Mouse (Mus musculus): ENCODE data around the gene Ptprh. TPM values are rescaled to one million over a fixed set of nuclear protein-coding genes. Genes with fewer than 3 reads are reported as not detected.
"Not testable (repeated sequence)": the region's sequence is repeated elsewhere in the genome, so short reads cannot be mapped to it uniquely, and the experiment has no call there.

The Ptprh gene
- polyA plus RNA-seq, 2 experiments: not detected

- Histone ChIP-seq H3K27me3 (ENCODE audit: control insufficient read depth, insufficient read depth, low read length) (no peaks in the 10 kb centered on the region), H3K4me3 (ENCODE audit: insufficient read depth in 1 of 2, low read depth in 2 of 2, low read length in 2 of 2) (no peak overlapping the region), H3K9me3 (ENCODE audit: control insufficient read depth, low read length) (no peaks in the 10 kb centered on the region), H3K36me3 (replicated peaks; ENCODE audit: control insufficient read depth, insufficient read depth, low read depth) (no peaks in the 10 kb centered on the region), H3K4me2 (ENCODE audit: low read depth) (no peak overlapping the region), H3K27ac (no peak overlapping the region), H3K9ac (replicated peaks) (no peak overlapping the region), H3K4me1 (replicated peaks; ENCODE audit: control insufficient read depth in 2 of 2, insufficient read depth in 2 of 2, low read length in 1 of 2) (peaks cover 11 to 12% of the 10 kb centered on the region in 2 experiments)
- TF ChIP-seq EP300 (IDR thresholded peaks at IDR 0.05; ENCODE audit: low read depth) (no peak), CTCF (IDR thresholded peaks at IDR 0.05; ENCODE audit: low read depth) (no peak)
- 56% methylated on average over 8 of the region's 8 CpGs for WGBS (ENCODE audit: insufficient replicate concordance)
- no peak for ATAC-seq (ENCODE audit: insufficient read depth)
- DNase-seq (ENCODE audit: low read depth in 3 of 3, low spot score in 3 of 3): no peak
Measured at GRCm38 (mm10) chr7:4612386-4612785, 8.5 kb upstream of the Ptprh start.

- Histone ChIP-seq H3K9me3 (ENCODE audit: control insufficient read depth, low read length) (no peaks in the 10 kb centered on the region), H3K9ac (replicated peaks) (no peak overlapping the region), H3K36me3 (replicated peaks; ENCODE audit: control insufficient read depth, insufficient read depth, low read depth) (no peaks in the 10 kb centered on the region), H3K27me3 (ENCODE audit: control insufficient read depth, insufficient read depth, low read length) (no peaks in the 10 kb centered on the region), H3K4me3 (ENCODE audit: insufficient read depth in 1 of 2, low read depth in 2 of 2, low read length in 2 of 2) (no peak overlapping the region), H3K4me1 (replicated peaks; ENCODE audit: control insufficient read depth in 2 of 2, insufficient read depth in 2 of 2, low read length in 1 of 2) (peaks cover 11 to 12% of the 10 kb centered on the region in 2 experiments), H3K27ac (no peak overlapping the region), H3K4me2 (ENCODE audit: low read depth) (no peak overlapping the region)
- TF ChIP-seq EP300 (IDR thresholded peaks at IDR 0.05; ENCODE audit: low read depth) (no peak), CTCF (IDR thresholded peaks at IDR 0.05; ENCODE audit: low read depth) (no peak)
- WGBS (ENCODE audit: insufficient replicate concordance): 77% methylated on average over 12 of the region's 12 CpGs
- no peak for ATAC-seq (ENCODE audit: insufficient read depth)
- DNase-seq (ENCODE audit: low read depth in 3 of 3, low spot score in 3 of 3): no peak
Measured at GRCm38 (mm10) chr7:4611921-4612341, 8.1 kb upstream of the Ptprh start.

GRCm38 (mm10) chr7:4611511-4611910 is 7.7 kb upstream of the Ptprh start:
- no peak overlapping the region for H3K9ac ChIP-seq (replicated peaks)
- ATAC-seq (ENCODE audit: insufficient read depth) (no peak), DNase-seq (ENCODE audit: low read depth in 3 of 3, low spot score in 3 of 3) (no peak)
- WGBS (ENCODE audit: insufficient replicate concordance): 66% methylated on average over 12 of the region's 12 CpGs
- H3K4me3 ChIP-seq (ENCODE audit: insufficient read depth in 1 of 2, low read depth in 2 of 2, low read length in 2 of 2): no peak overlapping the region
- TF ChIP-seq CTCF (IDR thresholded peaks at IDR 0.05; ENCODE audit: low read depth): no peak
- no peak for TF ChIP-seq EP300 (IDR thresholded peaks at IDR 0.05; ENCODE audit: low read depth)
- H3K9me3 ChIP-seq (ENCODE audit: control insufficient read depth, low read length): no peaks in the 10 kb centered on the region
- H3K4me1 ChIP-seq (replicated peaks; ENCODE audit: control insufficient read depth in 2 of 2, insufficient read depth in 2 of 2, low read length in 1 of 2): peaks cover 11 to 12% of the 10 kb centered on the region in 2 experiments
- no peaks in the 10 kb centered on the region for H3K36me3 ChIP-seq (replicated peaks; ENCODE audit: control insufficient read depth, insufficient read depth, low read depth)
- no peak overlapping the region for H3K4me2 ChIP-seq (ENCODE audit: low read depth)
- no peaks in the 10 kb centered on the region for H3K27me3 ChIP-seq (ENCODE audit: control insufficient read depth, insufficient read depth, low read length)
- H3K27ac ChIP-seq: no peak overlapping the region

GRCm38 (mm10) chr7:4608002-4608401 is 4.2 kb upstream of the Ptprh start:
- no peaks in the 10 kb centered on the region for H3K36me3 ChIP-seq (replicated peaks; ENCODE audit: control insufficient read depth, insufficient read depth, low read depth)
- no peaks in the 10 kb centered on the region for H3K27me3 ChIP-seq (ENCODE audit: control insufficient read depth, insufficient read depth, low read length)
- H3K9me3 ChIP-seq (ENCODE audit: control insufficient read depth, low read length): no peaks in the 10 kb centered on the region
- 20% methylated on average over 5 of the region's 5 CpGs for WGBS (ENCODE audit: insufficient replicate concordance)
- no peak overlapping the region for H3K4me3 ChIP-seq (ENCODE audit: insufficient read depth in 1 of 2, low read depth in 2 of 2, low read length in 2 of 2)
- ATAC-seq (ENCODE audit: insufficient read depth) (peak; percentile 39; the same call in 1 of the 2 replicates), DNase-seq (ENCODE audit: low read depth in 3 of 3, low spot score in 3 of 3) (no peak)
- no peak overlapping the region for H3K4me2 ChIP-seq (ENCODE audit: low read depth)
- TF ChIP-seq CTCF (IDR thresholded peaks at IDR 0.05; ENCODE audit: low read depth) (no peak), EP300 (IDR thresholded peaks at IDR 0.05; ENCODE audit: low read depth) (no peak)
- peaks cover 0 to 7% of the 10 kb centered on the region in 2 experiments; a peak in 2 of 4 replicates for H3K4me1 ChIP-seq (replicated peaks; ENCODE audit: control insufficient read depth in 2 of 2, insufficient read depth in 2 of 2, low read length in 1 of 2)
- no peak overlapping the region for H3K9ac ChIP-seq (replicated peaks)
- H3K27ac ChIP-seq: no peak overlapping the region

GRCm38 (mm10) chr7:4602969-4603368 is 872 bp downstream of the Ptprh start:
- 0 out of 4 replicates have a peak, but pooled peaks cover 0 to 6% of the 10 kb centered on the region in 2 experiments for H3K4me1 ChIP-seq (replicated peaks; ENCODE audit: control insufficient read depth in 2 of 2, insufficient read depth in 2 of 2, low read length in 1 of 2)
- no peak overlapping the region for H3K4me3 ChIP-seq (ENCODE audit: insufficient read depth in 1 of 2, low read depth in 2 of 2, low read length in 2 of 2)
- no peak for TF ChIP-seq EP300 (IDR thresholded peaks at IDR 0.05; ENCODE audit: low read depth)
- H3K27ac ChIP-seq: no peak overlapping the region
- H3K27me3 ChIP-seq (ENCODE audit: control insufficient read depth, insufficient read depth, low read length): no peaks in the 10 kb centered on the region
- no peak overlapping the region for H3K9ac ChIP-seq (replicated peaks)
- no peaks in the 10 kb centered on the region for H3K9me3 ChIP-seq (ENCODE audit: control insufficient read depth, low read length)
- H3K36me3 ChIP-seq (replicated peaks; ENCODE audit: control insufficient read depth, insufficient read depth, low read depth): no peaks in the 10 kb centered on the region
- WGBS (ENCODE audit: insufficient replicate concordance): 67% methylated on average over 6 of the region's 6 CpGs
- DNase-seq (ENCODE audit: low read depth in 3 of 3, low spot score in 3 of 3): no peak
- no peak overlapping the region for H3K4me2 ChIP-seq (ENCODE audit: low read depth)
- ATAC-seq (ENCODE audit: insufficient read depth): no peak

- not testable (repeated sequence) for H3K27me3 ChIP-seq (ENCODE audit: control insufficient read depth, insufficient read depth, low read length); H3K9ac ChIP-seq (replicated peaks); H3K4me3 ChIP-seq (ENCODE audit: insufficient read depth in 1 of 2, low read depth in 2 of 2, low read length in 2 of 2); H3K36me3 ChIP-seq (replicated peaks; ENCODE audit: control insufficient read depth, insufficient read depth, low read depth); H3K27ac ChIP-seq; DNase-seq (ENCODE audit: low read depth in 3 of 3, low spot score in 3 of 3); H3K4me2 ChIP-seq (ENCODE audit: low read depth); H3K9me3 ChIP-seq (ENCODE audit: control insufficient read depth, low read length); ATAC-seq (ENCODE audit: insufficient read depth); H3K4me1 ChIP-seq (replicated peaks; ENCODE audit: control insufficient read depth in 2 of 2, insufficient read depth in 2 of 2, low read length in 1 of 2)
- WGBS (ENCODE audit: insufficient replicate concordance): 35% methylated on average over 4 of the region's 4 CpGs
Measured at GRCm38 (mm10) chr7:4597046-4597445, 6.8 kb downstream of the Ptprh start.

GRCm38 (mm10) chr7:4581481-4581880 is 22.4 kb downstream of the Ptprh start:
- not testable (repeated sequence) for H3K4me2 ChIP-seq (ENCODE audit: low read depth); H3K27ac ChIP-seq; H3K4me1 ChIP-seq (replicated peaks; ENCODE audit: control insufficient read depth in 2 of 2, insufficient read depth in 2 of 2, low read length in 1 of 2); H3K9me3 ChIP-seq (ENCODE audit: control insufficient read depth, low read length); H3K27me3 ChIP-seq (ENCODE audit: control insufficient read depth, insufficient read depth, low read length); H3K4me3 ChIP-seq (ENCODE audit: insufficient read depth in 1 of 2, low read depth in 2 of 2, low read length in 2 of 2); ATAC-seq (ENCODE audit: insufficient read depth); DNase-seq (ENCODE audit: low read depth in 3 of 3, low spot score in 3 of 3); H3K9ac ChIP-seq (replicated peaks); H3K36me3 ChIP-seq (replicated peaks; ENCODE audit: control insufficient read depth, insufficient read depth, low read depth)
- 54% methylated on average over 3 of the region's 3 CpGs for WGBS (ENCODE audit: insufficient replicate concordance)

GRCm38 (mm10) chr7:4572361-4572760 is 31.5 kb downstream of the Ptprh start:
- ATAC-seq (ENCODE audit: insufficient read depth); H3K27me3 ChIP-seq (ENCODE audit: control insufficient read depth, insufficient read depth, low read length); H3K4me1 ChIP-seq (replicated peaks; ENCODE audit: control insufficient read depth in 2 of 2, insufficient read depth in 2 of 2, low read length in 1 of 2); H3K27ac ChIP-seq; H3K4me3 ChIP-seq (ENCODE audit: insufficient read depth in 1 of 2, low read depth in 2 of 2, low read length in 2 of 2); H3K36me3 ChIP-seq (replicated peaks; ENCODE audit: control insufficient read depth, insufficient read depth, low read depth); H3K9me3 ChIP-seq (ENCODE audit: control insufficient read depth, low read length); H3K4me2 ChIP-seq (ENCODE audit: low read depth); DNase-seq (ENCODE audit: low read depth in 3 of 3, low spot score in 3 of 3); H3K9ac ChIP-seq (replicated peaks): not testable (repeated sequence)
- WGBS (ENCODE audit: insufficient replicate concordance): 22% methylated on average over 2 of the region's 2 CpGs
